Mouse (Mus musculus) adrenal gland, postnatal 36 days (tissue): ENCODE data around the gene Gm10409. TPM values are rescaled to one million over a fixed set of nuclear protein-coding genes. Genes with fewer than 3 reads are reported as not detected.
"Not testable (repeated sequence)": the region's sequence is repeated elsewhere in the genome, so short reads cannot be mapped to it uniquely, and the experiment has no call there.

ENCODE experiments used
- DNase-seq, 2 experiments: peaks; one replicate each; pipeline ENCODE4 v3.0.0; 2021; ENCODE audit warnings: mixed read lengths in 1 of 2
- long read RNA-seq, 2 experiments: library from polyadenylated mRNA; stranded (forward); transcript quantifications; one replicate each; pipeline ENCODE4 v2.0.0; 2021; ENCODE audit warnings: borderline sequencing depth in 2 of 2
- total RNA-seq, 2 experiments: library from RNA; stranded (reverse); gene quantifications; 2 replicates each; pipeline ENCODE4 v1.2.3; 2021

Gm10409 gene
- total RNA-seq, result not detected
- long read RNA-seq, experiment 1, result 0 reads
- long read RNA-seq, experiment 2, result 0 reads

- not testable (repeated sequence) for DNase-seq
Observed at GRCm38 (mm10) chr14:3412314-3412713, at the start of gene Gm10409. Gene Gm10409 (plus strand): TSS chr14:3412614.

DNA sequence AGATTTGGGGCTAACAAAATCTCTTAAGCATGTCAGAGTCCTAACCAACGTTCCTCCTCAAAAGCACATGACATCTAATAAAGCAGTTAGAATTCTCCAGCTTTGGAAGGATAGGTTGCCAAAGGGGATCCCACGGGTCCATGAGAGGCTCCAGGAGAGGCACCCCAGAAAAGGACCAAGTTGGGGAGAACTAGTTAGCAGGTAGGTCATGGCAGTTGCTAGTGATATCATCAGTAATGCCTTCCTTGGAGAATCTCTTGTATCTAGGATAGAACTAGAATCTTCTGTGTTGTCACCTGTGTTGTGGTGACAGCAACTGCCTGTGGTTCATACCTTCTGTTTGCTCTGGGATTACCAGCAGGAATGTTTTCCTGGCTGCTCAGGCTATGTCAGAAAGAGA, 17.6 kb upstream of the Gm10409 start, which contains the start of gene Gm10413:
Gene Gm10413 (plus strand): TSS at position 301 of the 400 bp plus-strand sequence.
- not testable (repeated sequence) for DNase-seq

DNA sequence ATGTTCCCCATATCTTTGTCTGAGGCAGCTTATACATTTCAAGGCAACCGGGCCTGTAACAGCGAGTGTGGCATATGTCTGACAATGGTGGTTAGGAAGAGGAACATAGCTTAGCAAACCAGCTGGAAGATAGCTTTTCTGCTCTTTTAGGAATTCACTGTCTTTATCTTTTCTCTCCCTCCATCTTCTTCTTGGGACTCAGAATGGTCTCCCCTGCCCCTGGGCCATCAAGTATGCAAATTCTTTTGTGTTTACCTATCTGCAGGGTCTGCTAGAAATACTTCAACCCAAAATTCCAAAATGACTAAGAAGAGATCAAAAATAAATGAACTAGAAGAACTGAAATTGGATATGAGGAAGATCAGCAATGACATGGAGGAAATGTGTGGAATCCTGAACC, 15.4 kb downstream of the Gm10409 start, which contains the start of gene Gm3005:
Gene Gm3005 (plus strand): TSS at position 301 of the 400 bp plus-strand sequence.
- DNase-seq, result not testable (repeated sequence)

- DNase-seq, result not testable (repeated sequence)
Observed at GRCm38 (mm10) chr14:3449079-3449478, 36.7 kb downstream of the Gm10409 start, which contains the start of gene Gm10408. Gene Gm10408 (plus strand): TSS chr14:3449379.

Other genes starting within 250 kb of the Gm10409 start
- gene Gm5795, start 224.4 kb upstream of the Gm10409 start, total RNA-seq, result not detected
- gene D830030K20Rik, start 204.1 kb upstream of the Gm10409 start, total RNA-seq, result under 1 TPM; 0.49 to 0.63 TPM
- gene Gm2956, start 80.0 kb upstream of the Gm10409 start, total RNA-seq, result not detected
- not detected for gene Gm10413, start 17.5 kb upstream of the Gm10409 start, total RNA-seq
- gene Gm3005, start 15.5 kb downstream of the Gm10409 start, total RNA-seq, result not detected
- gene Gm10408, start 36.8 kb downstream of the Gm10409 start, total RNA-seq, result not detected
- gene Gm3012, start 221.9 kb downstream of the Gm10409 start, total RNA-seq, result not detected
- gene Gm3020, start 239.4 kb downstream of the Gm10409 start, total RNA-seq, result not detected